Mouse (Mus musculus) stomach, postnatal 0 days (tissue): Measurements from ENCODE around the gene Polr2a. TPM values are rescaled to one million over a fixed set of nuclear protein-coding genes. Genes with fewer than 3 reads are reported as not detected.

ENCODE experiments used
- ATAC-seq: fragments of 200-750 bp; cut with Nextera tagmentation; 2 replicates; pipeline ENCODE4 v1.8.0; 2017; ENCODE audit not compliant: low FRiP score, low TSS enrichment
- DNase-seq: peaks from one replicate; pipeline ENCODE4 v3.0.0-alpha.2; 2016; ENCODE audit warnings: low spot score
- H3K27ac ChIP-seq: fragments of 300-500 bp; sonication (generic); replicated peaks from 2 replicates; pipeline ENCODE4 v1.5.1; 2014; ENCODE audit warnings: mild to moderate bottlenecking, control low read depth
- H3K27me3 ChIP-seq: fragments of 300-500 bp; sonication (generic); 2 replicates; pipeline ENCODE4 v1.6.1; 2014; ENCODE audit warnings: low read length; ENCODE audit not compliant: control insufficient read depth, insufficient read depth
- H3K36me3 ChIP-seq: fragments of 300-500 bp; sonication (generic); 2 replicates; pipeline ENCODE4 v1.6.1; 2014; ENCODE audit warnings: low read length, mixed read lengths; ENCODE audit not compliant: control insufficient read depth, insufficient read depth
- H3K4me1 ChIP-seq: fragments of 300-500 bp; sonication (generic); replicated peaks from 2 replicates; pipeline ENCODE4 v1.6.1; 2014; ENCODE audit warnings: antibody characterized with exemption; ENCODE audit not compliant: control insufficient read depth, insufficient read depth
- H3K4me2 ChIP-seq: fragments of 300-500 bp; sonication (generic); replicated peaks from 2 replicates; pipeline ENCODE4 v1.6.1; 2014; ENCODE audit warnings: low read depth, mild to moderate bottlenecking, control low read depth, moderate library complexity
- H3K4me3 ChIP-seq: fragments of 300-500 bp; sonication (generic); 2 replicates; pipeline ENCODE4 v1.5.1; 2014; ENCODE audit warnings: low read depth, low read length, control low read depth
- H3K9ac ChIP-seq: fragments of 300-500 bp; sonication (generic); 2 replicates; pipeline ENCODE4 v1.6.1; 2014; ENCODE audit warnings: mild to moderate bottlenecking, low read length, control low read depth, mixed read lengths
- H3K9me3 ChIP-seq: fragments of 300-500 bp; sonication (generic); 2 replicates; pipeline ENCODE4 v1.6.1; 2016; ENCODE audit warnings: low read length; ENCODE audit not compliant: control insufficient read depth
- CTCF ChIP-seq: IDR thresholded peaks from 2 replicates; pipeline ENCODE4 v1.5.1; 2016; ENCODE audit warnings: antibody characterized with exemption, low read depth, mild to moderate bottlenecking, moderate library complexity
- EP300 ChIP-seq: optimal IDR thresholded peaks from 2 replicates; pipeline ENCODE3; 2016; ENCODE audit warnings: antibody characterized with exemption
- WGBS: fragments of 180-500 bp; shearing (Covaris S2); extraction: QIAGEN DNeasy Blood & Tissue Kit; methylation state at CpG from one replicate; pipeline ENCODE4 v1.1.7; 2014; 5-methylcytosine and 5-hydroxymethylcytosine counted together
- polyA plus RNA-seq: library from polyadenylated mRNA; unstranded; fragments of >200 nt; fragmentation: Nextera tagmentation; extraction: Ambion mirVana; gene quantifications from 2 replicates; pipeline ENCODE4 v1.2.1, GENCODE M21; 2015

The Polr2a gene
- polyA plus RNA-seq, 1 experiment from 2014 or later = 7.9 TPM

- Histone ChIP-seq H3K27ac (no peak overlapping the region), H3K4me1 (no peaks in the 10 kb centered on the region), H3K27me3 (no peaks in the 10 kb centered on the region), H3K4me2 (no peak overlapping the region), H3K9ac (no peak overlapping the region), H3K9me3 (no peaks in the 10 kb centered on the region), H3K4me3 (no peak overlapping the region), H3K36me3 (no peaks in the 10 kb centered on the region)
- no peak for TF ChIP-seq CTCF
- no peak for TF ChIP-seq EP300
- 69% methylated on average over 3 of the region's 3 CpGs for WGBS
- ATAC-seq (no peak), DNase-seq (no peak)
Observed at GRCm38 (mm10) chr11:69710470-69710869, 48.0 kb downstream of the Polr2a start.

DNA sequence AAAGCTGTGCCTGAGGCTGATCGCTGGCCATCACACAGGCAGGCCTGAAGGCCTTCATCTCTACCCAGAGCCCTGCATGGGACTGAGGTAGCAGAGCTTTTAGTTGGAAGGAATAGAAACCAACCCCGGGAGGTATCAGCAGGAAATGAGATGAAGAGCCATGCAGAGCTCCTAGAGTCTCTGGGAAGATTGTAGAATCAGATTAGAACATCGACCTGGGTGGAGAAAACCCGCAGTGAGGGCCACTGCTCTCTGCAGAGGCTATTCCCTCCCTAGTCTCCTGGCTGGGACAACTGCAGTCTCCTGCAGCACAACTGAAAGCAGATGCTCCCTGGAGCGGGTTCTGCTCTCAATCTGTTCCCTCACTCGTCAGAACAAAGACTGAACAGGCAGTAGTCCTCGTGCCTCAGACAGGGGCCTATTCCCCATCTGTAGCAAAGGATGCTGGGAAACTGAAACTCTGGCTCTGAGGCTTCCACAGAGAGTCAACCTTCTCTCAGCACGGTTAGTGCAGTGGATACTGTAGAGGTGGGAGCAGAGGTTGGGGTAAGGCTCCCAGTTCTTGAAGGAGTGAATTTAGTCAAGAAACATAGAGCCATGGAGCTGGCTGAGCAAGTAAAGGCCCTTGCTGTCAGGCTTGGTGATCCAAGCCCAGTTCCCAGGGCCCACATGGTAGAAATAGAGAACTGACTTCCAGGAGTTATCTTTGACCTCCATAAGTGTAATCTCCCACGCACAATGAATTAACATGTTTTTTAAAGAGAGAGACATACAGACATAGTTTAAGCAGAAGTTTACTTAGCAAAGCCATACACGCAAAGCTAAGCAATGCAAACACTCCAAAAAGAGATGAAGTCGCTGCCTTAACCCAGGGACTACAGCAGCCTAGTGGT is 48.6 kb downstream of the Polr2a start:
- H3K4me1 ChIP-seq = no peaks in the 10 kb centered on the region
- H3K4me3 ChIP-seq = no peak overlapping the region
- no peak for TF ChIP-seq CTCF
- no peak for TF ChIP-seq EP300
- H3K9ac ChIP-seq = no peak overlapping the region
- no peaks in the 10 kb centered on the region for H3K9me3 ChIP-seq
- ATAC-seq = no peak
- no peak overlapping the region for H3K27ac ChIP-seq
- 48% methylated on average over 11 of the region's 11 CpGs for WGBS
- H3K4me2 ChIP-seq = no peak overlapping the region
- no peaks in the 10 kb centered on the region for H3K27me3 ChIP-seq
- H3K36me3 ChIP-seq = no peaks in the 10 kb centered on the region
- no peak for DNase-seq

- WGBS = 75% methylated on average over 3 of the region's 3 CpGs
- Histone ChIP-seq H3K9me3 (no peaks in the 10 kb centered on the region), H3K4me2 (no peak overlapping the region), H3K9ac (no peak overlapping the region), H3K36me3 (no peaks in the 10 kb centered on the region), H3K27ac (no peak overlapping the region), H3K4me1 (no peaks in the 10 kb centered on the region), H3K27me3 (no peaks in the 10 kb centered on the region), H3K4me3 (no peak overlapping the region)
- TF ChIP-seq EP300 (no peak), CTCF (no peak)
- ATAC-seq (no peak), DNase-seq (no peak)
Observed at GRCm38 (mm10) chr11:69708614-69709265, 49.7 kb downstream of the Polr2a start.

GRCm38 (mm10) chr11:69707873-69708381 is 50.5 kb downstream of the Polr2a start:
- no peak overlapping the region for H3K9ac ChIP-seq
- ATAC-seq = no peak

GRCm38 (mm10) chr11:69707480-69707847 is 51.0 kb downstream of the Polr2a start:
- Histone ChIP-seq H3K27ac (no peak overlapping the region), H3K4me2 (no peak overlapping the region), H3K4me1 (no peaks in the 10 kb centered on the region), H3K9ac (no peak overlapping the region), H3K9me3 (no peaks in the 10 kb centered on the region), H3K36me3 (no peaks in the 10 kb centered on the region), H3K4me3 (no peak overlapping the region), H3K27me3 (no peaks in the 10 kb centered on the region)
- WGBS = 92% methylated on average over 4 of the region's 4 CpGs
- no peak for DNase-seq
- TF ChIP-seq CTCF (no peak), EP300 (no peak)
- no peak for ATAC-seq

More at GRCm38 (mm10) chr11:69707873-69708381, 50.5 kb downstream of the Polr2a start:
- no peaks in the 10 kb centered on the region for H3K9me3 ChIP-seq
- DNase-seq = no peak
- TF ChIP-seq EP300 = no peak
- TF ChIP-seq CTCF = no peak
- H3K27me3 ChIP-seq = no peaks in the 10 kb centered on the region
- H3K4me3 ChIP-seq = no peak overlapping the region
- no peaks in the 10 kb centered on the region for H3K4me1 ChIP-seq
- H3K4me2 ChIP-seq = no peak overlapping the region
- 77% methylated on average over 4 of the region's 4 CpGs for WGBS
- no peak overlapping the region for H3K27ac ChIP-seq
- no peaks in the 10 kb centered on the region for H3K36me3 ChIP-seq
